Mouse (Mus musculus) CH12.LX (cell line): ENCODE data around the gene Cwf19l2. TPM values are rescaled to one million over a fixed set of nuclear protein-coding genes. Genes with fewer than 3 reads are reported as not detected.

Source experiments
- DNase-seq: peaks from one replicate; pipeline ENCODE4 v3.0.0-alpha.2; 2013; ENCODE audit errors: extremely low read depth
- H3K27ac ChIP-seq: 2 replicates; pipeline ENCODE4 v1.5.1; 2012; ENCODE audit warnings: low read depth, mild to moderate bottlenecking, control low read depth, moderate library complexity; ENCODE audit not compliant: insufficient read depth
- H3K27me3 ChIP-seq: replicated peaks from 2 replicates; pipeline ENCODE3; 2012; ENCODE audit warnings: inconsistent platforms
- H3K36me3 ChIP-seq, 2 experiments: replicated peaks in 1 of 2; 2 replicates each; pipeline versions ENCODE3 to v1.6.1; 2012; ENCODE audit warnings: inconsistent platforms in 1 of 2, low read length in 1 of 2, mild to moderate bottlenecking in 1 of 2, mixed read lengths in 1 of 2, moderate library complexity in 1 of 2; ENCODE audit not compliant: control insufficient read depth in 1 of 2, insufficient read depth in 1 of 2
- H3K4me1 ChIP-seq, 2 experiments: 2 replicates each; pipeline ENCODE4 v1.6.1; 2012; ENCODE audit warnings: inconsistent platforms in 1 of 2, moderate library complexity in 1 of 2; ENCODE audit not compliant: insufficient read depth in 2 of 2, control insufficient read depth in 1 of 2
- H3K4me2 ChIP-seq: 2 replicates; pipeline ENCODE4 v1.6.1; 2012; ENCODE audit warnings: low read depth, mild to moderate bottlenecking, control low read depth; ENCODE audit not compliant: poor library complexity, insufficient read depth, severe bottlenecking
- H3K4me3 ChIP-seq, 3 experiments: fragments of 150-350 bp in 1 of 3; sonication (generic) in 1 of 3; replicated peaks in 1 of 3; 2 replicates each; pipeline versions ENCODE3 to v1.5.1; 2011 to 2012; ENCODE audit warnings: low read depth in 2 of 3, low read length in 2 of 3, mild to moderate bottlenecking in 2 of 3, moderate library complexity in 2 of 3, control low read depth in 1 of 3, improper control_type of control experiment in 1 of 3, inconsistent platforms in 1 of 3, mixed read lengths in 1 of 3; ENCODE audit not compliant: poor library complexity in 1 of 3
- H3K79me2 ChIP-seq: replicated peaks from 2 replicates; pipeline ENCODE4 v1.6.1; 2012; ENCODE audit warnings: mild to moderate bottlenecking, moderate library complexity; ENCODE audit not compliant: control insufficient read depth, poor library complexity, insufficient read depth, severe bottlenecking; ENCODE audit errors: extremely low read depth
- H3K9ac ChIP-seq: 2 replicates; pipeline ENCODE4 v1.6.1; 2012; ENCODE audit warnings: low read depth, mild to moderate bottlenecking, control low read depth, moderate library complexity; ENCODE audit not compliant: insufficient read depth
- H3K9me3 ChIP-seq: replicated peaks from 2 replicates; pipeline ENCODE3; 2012; ENCODE audit warnings: low read length, inconsistent platforms, mixed read lengths
- CHD2 ChIP-seq: IDR thresholded peaks from 2 replicates; pipeline ENCODE4 v1.6.1; 2011; ENCODE audit warnings: low read length, improper control_type of control experiment
- CTCF ChIP-seq, 2 experiments: IDR thresholded peaks in 1 of 2; conservative IDR thresholded peaks in 1 of 2; 2 replicates each; pipeline ENCODE4 v1.5.1; 2011 to 2012; ENCODE audit warnings: low read depth in 2 of 2, low read length in 2 of 2, improper control_type of control experiment in 1 of 2, inconsistent platforms in 1 of 2, mild to moderate bottlenecking in 1 of 2, moderate library complexity in 1 of 2
- MAFK ChIP-seq: IDR thresholded peaks from 2 replicates; pipeline ENCODE4 v1.6.1; 2011; ENCODE audit warnings: low read length, improper control_type of control experiment; ENCODE audit not compliant: insufficient replicate concordance
- MAZ ChIP-seq: IDR thresholded peaks from 2 replicates; pipeline ENCODE4 v1.6.1; 2012; ENCODE audit warnings: low read depth, mild to moderate bottlenecking, inconsistent platforms, low read length, improper control_type of control experiment, moderate library complexity
- MYC ChIP-seq: IDR thresholded peaks from 2 replicates; pipeline ENCODE4 v1.6.1; 2011; ENCODE audit warnings: low read depth, mild to moderate bottlenecking, improper control_type of control experiment, low read length
- PAX5 ChIP-seq: IDR thresholded peaks from 2 replicates; pipeline ENCODE4 v1.6.1; 2012; ENCODE audit warnings: low read length, inconsistent platforms, mixed read lengths
- POLR2AphosphoS2 ChIP-seq: IDR thresholded peaks from 2 replicates; pipeline ENCODE4 v1.6.1; 2011; ENCODE audit warnings: low read depth, low read length, improper control_type of control experiment
- RAD21 ChIP-seq: IDR thresholded peaks from 2 replicates; pipeline ENCODE4 v1.6.1; 2011; ENCODE audit warnings: low read depth, mild to moderate bottlenecking, low read length, improper control_type of control experiment, moderate library complexity
- SMC3 ChIP-seq: IDR thresholded peaks from 2 replicates; pipeline ENCODE4 v1.6.1; 2011; ENCODE audit warnings: low read depth, low read length, improper control_type of control experiment
- UBTF ChIP-seq: IDR thresholded peaks from 2 replicates; pipeline ENCODE4 v1.6.1; 2012; ENCODE audit warnings: low read depth, mild to moderate bottlenecking, inconsistent platforms, low read length, improper control_type of control experiment, moderate library complexity
- USF1 ChIP-seq: IDR thresholded peaks from 2 replicates; pipeline ENCODE4 v1.6.1; 2014; ENCODE audit warnings: low read depth, mild to moderate bottlenecking, inconsistent platforms, low read length, improper control_type of control experiment
- dilution Hi-C: fragments of 300-500 bp; cut with MboI; formaldehyde crosslinking; loops from 2 replicates; pipeline ENCODE4 v1.14.3; 2020; ENCODE audit warnings: low sequenced_read_pairs; ENCODE audit not compliant: extremely low pct_unique_long_range_greater_than_20kb, extremely low pct_ligation_motif_present
- in situ Hi-C: fragments of 300-500 bp; cut with MboI; formaldehyde crosslinking; loops from 3 replicates; pipeline ENCODE4 v1.14.3; 2019; ENCODE audit warnings: low sequenced_read_pairs, low pct_ligation_motif_present, low pct_unique_long_range_greater_than_20kb, mixed read lengths
- polyA plus RNA-seq: library from polyadenylated mRNA; unstranded; fragments of >175 nt; gene quantifications from 2 replicates; pipeline ENCODE4 v1.2.1, GENCODE M21; 2012; ENCODE audit warnings: low read depth; ENCODE audit not compliant: insufficient read length
- total RNA-seq, 2 experiments: library from RNA; depleted of rRNA; stranded (reverse); fragments of 300-350 nt in 1 of 2; fragments of >200 nt in 1 of 2; gene quantifications; 2 replicates each; pipeline ENCODE4 v1.2.3; 2012 to 2014

Cwf19l2 gene
- total and polyA plus RNA-seq, 3 experiments = 13.0 to 20.2 (median 16.9) TPM

DNA sequence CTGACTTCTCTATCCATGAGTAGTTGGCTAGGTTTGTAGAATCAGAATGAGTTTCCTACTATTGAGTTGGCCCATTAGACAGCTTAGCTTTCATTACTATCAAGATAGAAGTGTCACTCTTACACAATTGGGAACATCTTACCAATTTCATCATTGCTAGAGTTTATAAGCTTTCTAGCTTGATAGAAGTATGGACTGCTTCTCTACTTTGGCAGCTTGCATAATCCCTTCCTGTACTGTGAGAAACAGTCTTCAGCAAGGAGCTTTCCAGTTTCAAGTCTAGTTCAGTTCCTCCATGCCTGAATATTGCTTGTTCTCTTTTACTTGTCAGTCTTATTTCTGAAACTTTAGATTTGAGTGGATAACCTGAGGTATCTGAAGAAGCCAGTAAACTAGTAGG lies 68.5 kb downstream of the Cwf19l2 start:
- Histone ChIP-seq H3K4me3 (no peak overlapping the region), H3K9me3 (no peaks in the 10 kb centered on the region), H3K79me2 (no peaks in the 10 kb centered on the region), H3K27me3 (no peaks in the 10 kb centered on the region), H3K4me2 (no peak overlapping the region), H3K27ac (no peak overlapping the region), H3K9ac (no peak overlapping the region), H3K4me1 (no peaks in the 10 kb centered on the region), H3K36me3 (peaks cover 7 to 45% of the 10 kb centered on the region in 2 experiments)
- in situ Hi-C loops (no loop called here), dilution Hi-C loops (no loop called here)
- no peak for DNase-seq
- TF ChIP-seq UBTF = no peak
- TF ChIP-seq USF1 = no peak
- no peak for TF ChIP-seq MAFK
- no peak for TF ChIP-seq CHD2
- no peak for TF ChIP-seq POLR2AphosphoS2

DNA sequence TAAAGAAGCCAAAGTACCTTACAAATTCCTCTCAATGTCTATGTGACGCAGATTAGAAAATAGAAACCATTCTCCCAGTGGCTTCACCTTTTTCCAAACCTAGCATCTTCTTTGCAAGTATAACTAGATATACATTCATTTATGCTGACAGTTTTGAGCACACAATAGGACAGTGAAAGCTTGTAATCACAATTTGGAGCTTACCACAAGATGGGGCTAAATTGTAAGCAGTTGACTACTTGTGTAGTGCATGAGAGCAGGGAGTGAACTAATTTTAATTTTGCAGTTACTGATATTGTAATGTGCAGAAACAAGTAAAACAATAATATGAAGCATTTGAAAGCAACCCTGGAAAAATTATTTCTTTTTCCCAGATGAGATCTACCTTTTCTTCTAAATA lies 115.3 kb downstream of the Cwf19l2 start:
- peak; percentile 8 for DNase-seq
- Histone ChIP-seq H3K9ac (no peak overlapping the region), H3K27ac (no peak overlapping the region), H3K4me1 (no peaks in the 10 kb centered on the region), H3K36me3 (no peaks in the 10 kb centered on the region), H3K4me3 (no peak overlapping the region), H3K27me3 (no peaks in the 10 kb centered on the region), H3K9me3 (no peaks in the 10 kb centered on the region), H3K4me2 (no peak overlapping the region), H3K79me2 (no peaks in the 10 kb centered on the region)
- dilution Hi-C loops = no loop called here
- in situ Hi-C loops = loop anchor here (25.0 kb wide), 1 partner anchor 694 kb away; no protein-coding TSS in a partner anchor
- TF ChIP-seq CTCF (conservative IDR thresholded peaks at IDR 0.05 in 1 of 2, IDR thresholded peaks at IDR 0.05 in 1 of 2; ENCODE audit: low read depth in 2 of 2, low read length in 2 of 2) = peak in 1 of 2 experiments; percentile 49; a peak in 2 of 4 replicates
- TF ChIP-seq RAD21 = peak; percentile 52
- TF ChIP-seq SMC3 = peak; percentile 39
- no peak for TF ChIP-seq PAX5
- TF ChIP-seq, all 38 proteins: peak for 3

DNA sequence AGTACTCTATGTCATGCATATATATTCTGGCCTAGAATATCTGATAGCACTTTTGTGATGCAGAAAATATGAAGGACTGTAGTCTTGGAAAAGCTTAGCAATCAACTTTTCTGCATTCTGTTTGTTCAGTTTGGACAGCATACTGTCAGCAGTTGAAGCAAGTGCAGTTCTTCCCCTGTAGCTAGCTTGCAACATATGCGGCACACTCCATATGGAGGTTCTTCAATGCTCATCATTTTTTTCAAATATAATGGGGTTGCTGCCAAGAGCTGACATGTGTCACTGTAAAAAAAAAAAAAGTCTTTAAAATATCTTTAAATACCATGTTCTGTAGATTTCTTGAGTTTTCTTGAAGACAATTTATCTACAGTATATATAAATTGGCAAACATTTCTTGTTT lies 115.8 kb downstream of the Cwf19l2 start:
- Histone ChIP-seq H3K79me2 (no peaks in the 10 kb centered on the region), H3K27ac (no peak overlapping the region), H3K36me3 (no peaks in the 10 kb centered on the region), H3K9ac (no peak overlapping the region), H3K27me3 (no peaks in the 10 kb centered on the region), H3K9me3 (no peaks in the 10 kb centered on the region), H3K4me3 (no peak overlapping the region), H3K4me2 (no peak overlapping the region), H3K4me1 (no peaks in the 10 kb centered on the region)
- dilution Hi-C loops = no loop called here
- in situ Hi-C loops = loop anchor here (25.0 kb wide), 1 partner anchor 693 kb away; no protein-coding TSS in a partner anchor
- DNase-seq = no peak
- TF ChIP-seq MAZ = no peak
- TF ChIP-seq MYC = no peak
- TF ChIP-seq CTCF (conservative IDR thresholded peaks at IDR 0.05 in 1 of 2, IDR thresholded peaks at IDR 0.05 in 1 of 2; ENCODE audit: low read depth in 2 of 2, low read length in 2 of 2) = no peak
